Mouse (Mus musculus): ENCODE results near the gene Arid4a. TPM values are rescaled to one million over a fixed set of nuclear protein-coding genes. Genes with fewer than 3 reads are reported as not detected.

The Arid4a gene
- total and polyA plus RNA-seq, 3 experiments, result 12.4 to 57.5 (median 57.4) TPM

DNA sequence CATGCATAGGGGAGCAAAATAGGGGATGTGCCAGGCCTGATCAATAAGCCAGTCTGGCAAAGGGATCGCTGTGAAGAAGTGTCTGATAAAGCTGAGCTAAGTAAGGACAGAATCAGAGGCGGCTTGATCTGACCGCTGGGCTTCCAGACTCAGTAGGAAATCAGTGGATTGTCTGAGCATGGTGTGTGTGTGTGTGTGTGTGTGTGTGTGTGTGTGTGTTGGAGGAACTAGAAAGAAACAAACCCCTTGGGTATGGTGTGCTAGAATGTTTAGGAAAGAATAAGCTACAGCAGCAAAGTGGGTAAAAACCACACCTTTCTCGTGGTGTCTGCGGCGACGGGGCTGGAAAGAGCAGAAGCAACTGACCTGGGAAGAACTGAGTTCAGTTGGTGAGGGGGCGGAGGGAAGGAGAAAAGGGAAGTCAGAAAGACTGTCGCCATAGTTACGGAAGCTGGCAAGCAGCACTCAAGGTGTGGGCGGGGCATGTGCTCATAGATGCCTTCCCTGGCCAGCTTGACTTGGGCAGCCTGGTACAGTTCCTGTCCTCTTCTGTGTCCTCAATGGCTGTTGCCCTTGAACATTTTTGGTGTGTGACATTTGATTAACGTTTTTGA is 98.0 kb downstream of the Arid4a start:
- TF ChIP-seq GATA2 (IDR thresholded peaks at IDR 0.05; ENCODE audit: borderline replicate concordance, low read depth, low read length), result no peak
- no peak for TF ChIP-seq GATA1 (IDR thresholded peaks at IDR 0.05; ENCODE audit: borderline replicate concordance, low read length)
- no peak for TF ChIP-seq POLR2AphosphoS5 (IDR thresholded peaks at IDR 0.05; ENCODE audit: insufficient replicate concordance, low read depth, low read length)
- TF ChIP-seq TAL1 (conservative IDR thresholded peaks at IDR 0.05; ENCODE audit: low read depth, low read length), result no peak
- TF ChIP-seq CTCF (IDR thresholded peaks at IDR 0.05; ENCODE audit: low read depth, low read length), result no peak
- Histone ChIP-seq H3K9me3 (replicated peaks) (no peaks in the 10 kb centered on the region), H3K4me3 (ENCODE audit: low read depth, low read length) (peak overlapping the region; percentile 10; the same call in 1 of the 2 replicates), H3K27me3 (ENCODE audit: insufficient read depth, low read length) (peaks cover 8% of the 10 kb centered on the region; the same call in 1 of the 2 replicates), H3K4me1 (ENCODE audit: insufficient read depth, low read depth, low read length) (peaks cover 29% of the 10 kb centered on the region), H3K36me3 (replicated peaks) (no peaks in the 10 kb centered on the region)
- peak; percentile 81 for DNase-seq (ENCODE audit: low spot score)
- ATAC-seq (ENCODE audit: extremely low read depth, insufficient number of reproducible peaks, low FRiP score, poor library complexity, severe bottlenecking), result peak; percentile 98

- Histone ChIP-seq H3K4me3 (ENCODE audit: low read depth, low read length) (no peak overlapping the region), H3K4me1 (ENCODE audit: insufficient read depth, low read depth, low read length) (peaks cover 22% of the 10 kb centered on the region), H3K27me3 (ENCODE audit: insufficient read depth, low read length) (peaks cover 4% of the 10 kb centered on the region; the same call in 1 of the 2 replicates), H3K9me3 (replicated peaks) (no peaks in the 10 kb centered on the region), H3K36me3 (replicated peaks) (peaks cover 17% of the 10 kb centered on the region)
- DNase-seq (ENCODE audit: low spot score) (no peak), ATAC-seq (ENCODE audit: extremely low read depth, insufficient number of reproducible peaks, low FRiP score, poor library complexity, severe bottlenecking) (no peak)
- TF ChIP-seq GATA2 (IDR thresholded peaks at IDR 0.05; ENCODE audit: borderline replicate concordance, low read depth, low read length), result no peak
- TF ChIP-seq GATA1 (IDR thresholded peaks at IDR 0.05; ENCODE audit: borderline replicate concordance, low read length), result no peak
- TF ChIP-seq TAL1 (conservative IDR thresholded peaks at IDR 0.05; ENCODE audit: low read depth, low read length), result no peak
These were observed 100.6 kb downstream of the Arid4a start for GRCm38 (mm10) chr12:71116411-71116810.

DNA sequence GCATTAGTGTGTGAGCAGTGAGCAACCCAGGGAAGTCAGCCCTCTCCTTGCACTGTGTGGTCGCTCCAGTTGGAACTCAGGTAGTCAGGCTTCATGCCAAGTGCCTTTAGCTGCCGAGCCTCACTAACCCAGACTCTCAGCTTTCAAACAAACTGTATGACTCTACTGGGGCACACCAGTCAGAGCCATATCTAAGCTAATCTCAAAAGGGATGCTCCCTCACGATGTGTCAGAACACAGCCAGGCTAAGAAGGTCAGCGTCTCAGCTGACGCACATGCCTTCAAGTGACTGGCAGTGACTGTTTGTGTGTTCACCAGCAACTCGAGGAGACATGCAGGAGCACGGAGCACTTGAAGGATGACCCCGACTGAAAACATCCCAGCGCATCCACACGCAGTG is 106.9 kb downstream of the Arid4a start:
- no peak for DNase-seq (ENCODE audit: low spot score)
- no peak for ATAC-seq (ENCODE audit: extremely low read depth, insufficient number of reproducible peaks, low FRiP score, poor library complexity, severe bottlenecking)

DNA sequence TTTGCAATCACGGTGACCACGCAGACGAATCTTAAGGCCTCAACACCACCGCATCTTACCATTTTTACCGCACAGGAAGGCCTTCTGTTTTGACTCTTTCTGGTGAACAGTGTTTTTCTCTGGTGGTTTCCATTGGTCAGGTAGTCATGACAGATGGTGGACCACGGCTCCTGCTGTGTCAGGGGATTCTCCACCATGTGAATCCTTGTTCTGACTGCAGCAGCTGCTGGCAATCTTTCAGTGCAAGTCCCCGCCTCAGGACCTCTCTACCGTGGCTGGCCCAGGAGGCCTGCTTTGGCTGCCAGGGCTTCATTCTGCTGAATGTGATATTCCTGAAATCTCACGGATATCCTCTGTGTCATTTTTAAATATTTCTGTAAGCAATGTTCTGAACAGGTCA is 107.5 kb downstream of the Arid4a start:
- ATAC-seq (ENCODE audit: extremely low read depth, insufficient number of reproducible peaks, low FRiP score, poor library complexity, severe bottlenecking) (no peak), DNase-seq (ENCODE audit: low spot score) (no peak)
- peaks cover 80% of the 10 kb centered on the region for H3K36me3 ChIP-seq (replicated peaks)
- H3K9me3 ChIP-seq (replicated peaks), result no peaks in the 10 kb centered on the region
- no peak overlapping the region for H3K4me3 ChIP-seq (ENCODE audit: low read depth, low read length)
- H3K4me1 ChIP-seq (ENCODE audit: insufficient read depth, low read depth, low read length), result peaks cover 10% of the 10 kb centered on the region; the same call in 1 of the 2 replicates
- no peaks in the 10 kb centered on the region for H3K27me3 ChIP-seq (ENCODE audit: insufficient read depth, low read length)
- TF ChIP-seq TAL1 (conservative IDR thresholded peaks at IDR 0.05; ENCODE audit: low read depth, low read length) (no peak), GATA1 (IDR thresholded peaks at IDR 0.05; ENCODE audit: borderline replicate concordance, low read length) (no peak), GATA2 (IDR thresholded peaks at IDR 0.05; ENCODE audit: borderline replicate concordance, low read depth, low read length) (no peak), CTCF (IDR thresholded peaks at IDR 0.05; ENCODE audit: low read depth, low read length) (no peak), POLR2AphosphoS5 (IDR thresholded peaks at IDR 0.05; ENCODE audit: insufficient replicate concordance, low read depth, low read length) (no peak)

More for the DNA sequence above, 106.9 kb downstream of the Arid4a start:
- H3K36me3 ChIP-seq (replicated peaks), result peaks cover 75% of the 10 kb centered on the region
- no peak overlapping the region for H3K4me3 ChIP-seq (ENCODE audit: low read depth, low read length)
- H3K27me3 ChIP-seq (ENCODE audit: insufficient read depth, low read length), result no peaks in the 10 kb centered on the region
- no peaks in the 10 kb centered on the region for H3K9me3 ChIP-seq (replicated peaks)
- TF ChIP-seq GATA1 (IDR thresholded peaks at IDR 0.05; ENCODE audit: borderline replicate concordance, low read length), result no peak
- TF ChIP-seq GATA2 (IDR thresholded peaks at IDR 0.05; ENCODE audit: borderline replicate concordance, low read depth, low read length), result no peak
- no peak for TF ChIP-seq CTCF (IDR thresholded peaks at IDR 0.05; ENCODE audit: low read depth, low read length)
- no peak for TF ChIP-seq POLR2AphosphoS5 (IDR thresholded peaks at IDR 0.05; ENCODE audit: insufficient replicate concordance, low read depth, low read length)
- TF ChIP-seq TAL1 (conservative IDR thresholded peaks at IDR 0.05; ENCODE audit: low read depth, low read length), result no peak
- H3K4me1 ChIP-seq (ENCODE audit: insufficient read depth, low read depth, low read length), result peaks cover 9% of the 10 kb centered on the region; the same call in 1 of the 2 replicates

DNA sequence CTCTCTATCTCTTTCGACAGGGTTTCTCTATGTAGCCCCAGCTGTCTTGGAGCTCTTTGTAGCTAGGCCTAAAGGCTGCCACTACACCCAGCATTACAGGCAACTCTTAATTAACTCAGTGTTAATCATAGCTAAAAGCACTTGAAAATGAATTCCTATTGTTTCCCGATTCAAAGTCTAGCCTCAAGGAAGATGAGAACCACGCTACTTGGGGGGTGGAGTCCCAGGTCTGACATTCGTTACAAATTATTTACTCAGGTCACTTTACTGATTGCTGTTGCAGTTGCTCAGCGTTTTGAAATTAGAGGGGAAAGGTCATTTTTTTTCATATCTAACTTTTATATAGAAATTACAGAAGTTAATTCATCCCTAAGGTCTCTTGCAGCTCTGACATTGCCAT is 119.8 kb downstream of the Arid4a start:
- peaks cover 55% of the 10 kb centered on the region for H3K36me3 ChIP-seq (replicated peaks)
- TF ChIP-seq GATA2 (IDR thresholded peaks at IDR 0.05; ENCODE audit: borderline replicate concordance, low read depth, low read length) (no peak), POLR2AphosphoS5 (IDR thresholded peaks at IDR 0.05; ENCODE audit: insufficient replicate concordance, low read depth, low read length) (no peak), GATA1 (IDR thresholded peaks at IDR 0.05; ENCODE audit: borderline replicate concordance, low read length) (no peak), CTCF (IDR thresholded peaks at IDR 0.05; ENCODE audit: low read depth, low read length) (no peak), TAL1 (conservative IDR thresholded peaks at IDR 0.05; ENCODE audit: low read depth, low read length) (no peak)
- no peaks in the 10 kb centered on the region for H3K27me3 ChIP-seq (ENCODE audit: insufficient read depth, low read length)
- H3K9me3 ChIP-seq (replicated peaks), result no peaks in the 10 kb centered on the region
- H3K4me3 ChIP-seq (ENCODE audit: low read depth, low read length), result peak overlapping the region; percentile 83
- ATAC-seq (ENCODE audit: extremely low read depth, insufficient number of reproducible peaks, low FRiP score, poor library complexity, severe bottlenecking) (no peak), DNase-seq (ENCODE audit: low spot score) (no peak)
- peaks cover 53% of the 10 kb centered on the region for H3K4me1 ChIP-seq (ENCODE audit: insufficient read depth, low read depth, low read length)

DNA sequence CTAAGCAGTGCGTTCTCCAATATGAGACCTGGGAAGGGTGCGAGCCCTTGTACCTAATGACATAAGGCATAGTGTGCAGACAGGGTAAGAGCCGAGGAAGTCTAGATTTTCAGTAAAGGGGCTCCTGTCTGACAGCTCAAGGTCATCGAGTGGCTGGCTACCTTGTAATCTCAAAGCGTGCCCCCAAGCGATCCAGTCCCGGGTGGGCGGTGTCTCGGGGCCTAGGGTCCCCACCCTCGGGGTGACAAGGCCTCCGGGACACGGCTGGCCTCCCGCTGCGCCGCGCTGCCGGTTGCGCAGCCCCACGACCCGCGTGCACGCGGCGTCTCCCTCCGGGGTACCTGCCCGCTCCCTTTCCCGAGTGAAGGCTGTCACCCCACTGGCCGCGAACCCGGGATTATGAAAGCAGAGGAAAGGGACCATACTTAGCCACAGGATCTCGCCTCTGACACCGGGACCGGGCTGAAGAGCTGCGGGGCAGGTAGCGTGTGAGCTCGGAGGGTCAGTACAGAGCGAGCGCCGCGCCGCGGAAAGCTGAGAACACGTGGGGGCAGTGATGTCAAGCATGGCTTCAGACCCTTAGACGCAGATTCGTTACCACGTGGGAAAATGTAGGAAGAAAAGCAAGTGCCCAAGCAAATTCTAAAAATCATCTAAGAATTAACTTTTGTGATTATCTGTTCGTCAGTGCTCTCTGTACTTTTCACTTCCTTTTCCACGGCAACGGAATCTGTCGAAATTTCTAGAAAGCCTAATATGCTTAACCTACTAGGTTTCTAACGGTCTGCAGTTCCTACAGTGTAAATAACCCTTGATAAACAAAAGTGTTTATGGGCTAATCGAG is 120.6 kb downstream of the Arid4a start, which contains the start of the genes Timm9 and 2700049A03Rik:
Gene Timm9, minus strand, starts transcription at position 555 of the 844 bp plus-strand sequence.
Gene 2700049A03Rik, plus strand, starts transcription at position 719 of the 844 bp plus-strand sequence.
- Histone ChIP-seq H3K4me3 (ENCODE audit: low read depth, low read length) (peak within 1 kb of the TSS; percentile 83), H3K4me1 (ENCODE audit: insufficient read depth, low read depth, low read length) (peaks cover 48% of the 10 kb centered on the region)
- ATAC-seq (ENCODE audit: extremely low read depth, insufficient number of reproducible peaks, low FRiP score, poor library complexity, severe bottlenecking), result peak; percentile 69

More for the DNA sequence above, 120.6 kb downstream of the Arid4a start, which contains the start of the genes Timm9 and 2700049A03Rik:
- no peak for TF ChIP-seq GATA1 (IDR thresholded peaks at IDR 0.05; ENCODE audit: borderline replicate concordance, low read length)
- TF ChIP-seq CTCF (IDR thresholded peaks at IDR 0.05; ENCODE audit: low read depth, low read length), result no peak
- no peak for TF ChIP-seq GATA2 (IDR thresholded peaks at IDR 0.05; ENCODE audit: borderline replicate concordance, low read depth, low read length)
- no peak for TF ChIP-seq TAL1 (conservative IDR thresholded peaks at IDR 0.05; ENCODE audit: low read depth, low read length)
- TF ChIP-seq POLR2AphosphoS5 (IDR thresholded peaks at IDR 0.05; ENCODE audit: insufficient replicate concordance, low read depth, low read length), result no peak
- H3K9me3 ChIP-seq (replicated peaks), result no peaks in the 10 kb centered on the region
- no peaks in the 10 kb centered on the region for H3K27me3 ChIP-seq (ENCODE audit: insufficient read depth, low read length)
- peaks cover 55% of the 10 kb centered on the region for H3K36me3 ChIP-seq (replicated peaks)
- peak; percentile 57 for DNase-seq (ENCODE audit: low spot score)

Data from G1E (cell line).